Mouse (Mus musculus) thymus, postnatal 10 days (tissue): ENCODE data around the gene Pspn.

Experiments used
- DNase-seq, 2 experiments: peaks; one replicate each; pipeline ENCODE4 v3.0.0; 2021; ENCODE audit warnings: low spot score in 2 of 2

Pspn gene

GRCm38 (mm10) chr17:56962642-56963405, 37.0 kb downstream of the Pspn start:
- no peak for DNase-seq

- no peak for DNase-seq
Measured at GRCm38 (mm10) chr17:56961880-56962279, 37.9 kb downstream of the Pspn start.

DNA sequence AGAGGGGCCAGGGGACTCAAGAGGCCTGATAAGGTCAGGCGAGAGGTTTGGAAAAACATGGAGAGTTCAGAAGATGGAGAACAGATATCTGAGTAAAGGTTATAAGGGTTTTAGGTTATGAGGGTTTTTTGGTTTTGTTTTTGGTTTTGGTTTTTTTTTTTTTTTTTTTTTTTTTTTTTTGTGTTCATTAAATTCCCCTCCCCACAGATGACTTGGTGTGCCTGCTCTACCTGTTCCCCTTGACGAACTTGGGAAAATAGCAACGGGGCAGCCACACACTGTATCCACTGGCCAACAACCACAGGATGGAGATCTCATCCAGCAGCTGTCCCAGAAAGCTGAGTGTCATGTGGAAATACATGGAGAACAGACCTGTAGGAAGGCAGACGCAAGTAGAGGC, 41.2 kb downstream of the Pspn start:
- DNase-seq: no peak

DNA sequence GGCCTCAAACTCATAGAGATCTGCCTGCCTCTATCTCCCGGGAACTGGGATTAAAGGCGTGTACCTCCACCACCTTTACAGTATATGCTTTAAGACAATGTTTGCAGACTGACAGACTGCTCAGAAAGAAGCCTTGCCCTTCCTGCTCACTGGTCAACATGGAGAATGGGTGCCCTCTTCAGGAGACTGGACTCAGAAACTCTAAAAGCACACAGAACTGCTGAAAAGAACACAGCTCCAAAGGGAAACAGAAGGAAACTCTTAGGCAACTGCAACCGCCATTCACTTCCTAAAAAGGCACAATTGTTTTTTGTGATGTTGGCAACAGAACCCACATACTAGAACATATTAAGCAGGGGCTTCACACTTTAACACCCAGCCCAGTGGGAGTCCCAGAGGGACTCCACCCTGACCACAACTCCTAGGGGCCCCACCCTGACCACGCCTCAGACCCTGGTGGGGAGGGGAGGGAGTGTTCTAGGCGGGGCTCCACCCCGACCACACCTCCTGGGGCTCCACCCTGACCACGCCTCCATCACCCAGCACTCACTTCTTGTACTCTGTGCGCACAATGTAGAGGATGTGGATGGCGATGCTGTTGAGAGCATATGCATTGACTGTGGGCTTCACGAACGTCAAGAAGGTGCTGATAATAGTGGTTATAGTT, 41.9 kb downstream of the Pspn start:
- DNase-seq: peak in 1 of 2 experiments; percentile 13

GRCm38 (mm10) chr17:56954871-56955270, 44.9 kb downstream of the Pspn start:
- DNase-seq: no peak

- no peak for DNase-seq
Measured at GRCm38 (mm10) chr17:56952639-56953038, 47.2 kb downstream of the Pspn start.

- DNase-seq: peak in 1 of 2 experiments; percentile 75
Measured at GRCm38 (mm10) chr17:56950915-56951314, 48.9 kb downstream of the Pspn start.
